Mouse (Mus musculus) G1E (cell line): ENCODE measurements around the gene Itgav. TPM values are rescaled to one million over a fixed set of nuclear protein-coding genes. Genes with fewer than 3 reads are reported as not detected.
A peak's percentile ranks its signal among the peaks of the same experiment; 100 is the strongest.

Experiments
- ATAC-seq: 2 replicates; pipeline ENCODE4 v1.8.0; 2016; ENCODE audit warnings: mild to moderate bottlenecking; ENCODE audit not compliant: insufficient number of reproducible peaks, poor library complexity, low FRiP score, severe bottlenecking; ENCODE audit errors: extremely low read depth
- DNase-seq: peaks from one replicate; pipeline ENCODE4 v3.0.0; 2012; ENCODE audit warnings: low spot score
- H3K27me3 ChIP-seq: 2 replicates; pipeline ENCODE4 v1.6.1; 2012; ENCODE audit warnings: mild to moderate bottlenecking, low read length, inconsistent platforms; ENCODE audit not compliant: insufficient read depth
- H3K36me3 ChIP-seq: replicated peaks from 2 replicates; pipeline ENCODE3; 2012; ENCODE audit warnings: mild to moderate bottlenecking, inconsistent platforms
- H3K4me1 ChIP-seq: 2 replicates; pipeline ENCODE4 v1.6.1; 2012; ENCODE audit warnings: low read depth, low read length, inconsistent platforms, mixed read lengths; ENCODE audit not compliant: insufficient read depth
- H3K4me3 ChIP-seq: 2 replicates; pipeline ENCODE4 v1.5.1; 2012; ENCODE audit warnings: low read depth, mild to moderate bottlenecking, inconsistent platforms, low read length, moderate library complexity, mixed read lengths
- H3K9me3 ChIP-seq: replicated peaks from 2 replicates; pipeline ENCODE4 v1.6.1; 2012; ENCODE audit warnings: inconsistent platforms
- CTCF ChIP-seq: IDR thresholded peaks from 2 replicates; pipeline ENCODE4 v1.5.1; 2012; ENCODE audit warnings: low read depth, low read length, inconsistent platforms, mixed read lengths
- GATA1 ChIP-seq: IDR thresholded peaks from 2 replicates; pipeline ENCODE4 v1.6.1; 2012; ENCODE audit warnings: borderline replicate concordance, low read length, inconsistent platforms, mixed read lengths
- GATA2 ChIP-seq: IDR thresholded peaks from 2 replicates; pipeline ENCODE4 v1.6.1; 2012; ENCODE audit warnings: low read depth, low read length, inconsistent platforms, borderline replicate concordance
- POLR2AphosphoS5 ChIP-seq: IDR thresholded peaks from 2 replicates; pipeline ENCODE4 v1.6.1; 2012; ENCODE audit warnings: low read depth, low read length, inconsistent platforms; ENCODE audit not compliant: insufficient replicate concordance
- TAL1 ChIP-seq: conservative IDR thresholded peaks from 2 replicates; pipeline ENCODE4 v1.6.1; 2012; ENCODE audit warnings: low read depth, low read length, inconsistent platforms, mixed read lengths
- polyA plus RNA-seq: library from polyadenylated mRNA; stranded (reverse); fragments of >175 nt; gene quantifications from 2 replicates; pipeline ENCODE4 v1.2.3, GENCODE M21; 2012
- total RNA-seq, 2 experiments: library from RNA; stranded (forward) in 1 of 2; stranded (reverse) in 1 of 2; fragments of 200-1000 nt in 1 of 2; fragments of >200 nt in 1 of 2; fragmentation: Nextera tagmentation in 1 of 2; gene quantifications; 2 replicates each; pipeline ENCODE4 v1.2.3; 2014 to 2017

Itgav gene
- total and polyA plus RNA-seq, 3 experiments = 18.0 to 26.0 (median 19.8) TPM

- no peak overlapping the region for H3K4me3 ChIP-seq
- H3K36me3 ChIP-seq = peaks cover 68% of the 10 kb centered on the region
- ATAC-seq = no peak
- TF ChIP-seq GATA2 = no peak
- no peaks in the 10 kb centered on the region for H3K27me3 ChIP-seq
- H3K9me3 ChIP-seq = no peaks in the 10 kb centered on the region
- DNase-seq = no peak
- H3K4me1 ChIP-seq = no peaks in the 10 kb centered on the region
Observed at GRCm38 (mm10) chr2:83792102-83792501, 67.9 kb downstream of the Itgav start.

GRCm38 (mm10) chr2:83795766-83796165 is 71.6 kb downstream of the Itgav start:
- H3K4me1 ChIP-seq = no peaks in the 10 kb centered on the region
- TF ChIP-seq GATA1 (no peak), GATA2 (no peak), POLR2AphosphoS5 (no peak), TAL1 (no peak), CTCF (no peak)
- H3K36me3 ChIP-seq = peaks cover 79% of the 10 kb centered on the region
- H3K4me3 ChIP-seq = no peak overlapping the region
- H3K27me3 ChIP-seq = no peaks in the 10 kb centered on the region
- ATAC-seq (peak; percentile 60), DNase-seq (no peak)
- H3K9me3 ChIP-seq = no peaks in the 10 kb centered on the region

- Histone ChIP-seq H3K36me3 (peaks cover 82% of the 10 kb centered on the region), H3K4me3 (no peak overlapping the region), H3K27me3 (no peaks in the 10 kb centered on the region), H3K9me3 (no peaks in the 10 kb centered on the region), H3K4me1 (no peaks in the 10 kb centered on the region)
- ATAC-seq = no peak
- no peak for DNase-seq
- TF ChIP-seq GATA1 (no peak), CTCF (no peak), GATA2 (no peak), TAL1 (no peak), POLR2AphosphoS5 (no peak)
Observed at GRCm38 (mm10) chr2:83797902-83798497, 73.8 kb downstream of the Itgav start.

DNA sequence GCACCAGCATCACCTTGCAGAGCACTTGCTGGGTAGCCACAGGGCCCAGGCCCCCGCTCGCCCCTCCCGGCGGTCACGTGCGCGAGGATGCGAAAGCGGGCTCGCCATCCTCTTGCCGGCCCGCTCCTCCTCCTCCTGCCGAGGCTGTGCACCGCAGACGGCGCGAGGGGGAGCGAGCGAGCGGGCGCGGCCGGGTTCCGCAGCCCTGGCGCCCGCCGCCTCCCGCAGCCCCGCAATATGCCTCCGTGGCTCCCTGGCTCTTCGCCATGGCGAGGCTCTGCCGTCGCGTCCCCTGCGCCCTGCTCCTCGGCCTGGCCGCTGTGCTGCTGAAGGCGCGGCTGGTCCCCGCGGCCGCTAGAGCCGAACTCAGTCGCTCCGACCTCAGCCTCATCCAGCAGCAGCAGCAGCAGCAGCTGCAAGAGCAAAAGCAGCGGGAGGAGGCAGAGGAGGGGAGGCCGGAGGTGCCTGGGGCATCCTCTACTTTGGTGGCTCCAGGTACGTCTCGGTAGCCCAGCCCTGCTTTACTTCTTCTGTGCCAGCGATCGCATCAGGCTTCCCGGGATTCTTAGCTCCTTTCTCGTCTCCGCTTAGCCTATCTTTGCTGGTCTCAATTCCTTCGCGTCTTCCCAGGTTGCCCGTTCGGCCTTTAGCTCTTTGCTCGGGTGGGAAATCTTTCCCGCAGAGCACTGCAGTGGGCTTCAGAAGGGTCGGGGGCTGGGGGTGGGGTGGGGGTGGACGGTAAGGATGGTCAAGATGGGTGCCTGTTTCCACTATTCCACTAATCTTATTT is 88.5 kb downstream of the Itgav start, which contains the start of gene Fam171b:
Gene Fam171b (plus strand): TSS at position 154 of the 790 bp plus-strand sequence.
- no peak for DNase-seq
- Histone ChIP-seq H3K36me3 (no peaks in the 10 kb centered on the region), H3K9me3 (no peaks in the 10 kb centered on the region; the same call in 1 of the 2 replicates), H3K27me3 (peaks cover 9% of the 10 kb centered on the region; the same call in 1 of the 2 replicates), H3K4me3 (no peak within 1 kb of the TSS; the same call in 1 of the 2 replicates), H3K4me1 (peaks cover 6% of the 10 kb centered on the region; the same call in 1 of the 2 replicates)
- no peak for TF ChIP-seq CTCF
- no peak for TF ChIP-seq GATA2
- no peak for TF ChIP-seq TAL1
- TF ChIP-seq POLR2AphosphoS5 = no peak
- TF ChIP-seq GATA1 = no peak
- no peak for ATAC-seq

DNA sequence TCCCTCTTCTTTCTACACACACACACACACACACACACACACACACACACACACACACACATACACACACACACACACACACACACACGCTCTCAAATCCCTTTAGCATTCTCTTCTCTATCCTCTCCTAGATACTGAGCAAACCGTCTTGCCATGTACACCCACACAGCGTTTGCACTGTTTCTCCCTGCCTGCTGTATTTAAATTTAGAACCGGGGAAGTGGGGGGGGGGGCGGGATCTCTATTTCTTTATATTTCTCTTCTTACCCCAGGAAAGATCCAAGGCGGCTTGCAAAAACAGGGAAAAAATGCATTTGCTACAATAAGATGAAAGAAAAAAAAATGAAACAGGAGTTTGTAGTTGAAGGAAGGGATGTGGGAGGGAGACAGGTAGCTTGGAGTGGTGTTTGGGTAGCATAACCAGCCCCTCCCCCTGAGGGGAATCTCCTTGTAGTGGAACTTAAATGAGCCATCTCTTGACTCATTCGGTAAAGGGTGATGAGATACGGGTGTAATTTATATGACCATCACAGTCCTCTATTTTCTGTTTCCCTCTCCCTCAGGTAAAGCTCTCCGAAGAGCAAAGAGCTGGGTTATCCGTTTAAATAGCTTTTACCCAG is 89.2 kb downstream of the Itgav start:
- ATAC-seq = no peak
- peaks cover 9% of the 10 kb centered on the region; the same call in 1 of the 2 replicates for H3K27me3 ChIP-seq
- TF ChIP-seq TAL1 (no peak), GATA2 (no peak), CTCF (no peak), GATA1 (no peak), POLR2AphosphoS5 (no peak)
- no peak overlapping the region for H3K4me3 ChIP-seq
- no peak for DNase-seq
- H3K4me1 ChIP-seq = peaks cover 6% of the 10 kb centered on the region; the same call in 1 of the 2 replicates
- no peaks in the 10 kb centered on the region for H3K36me3 ChIP-seq
- H3K9me3 ChIP-seq = no peaks in the 10 kb centered on the region; the same call in 1 of the 2 replicates

GRCm38 (mm10) chr2:83814009-83814408 is 89.8 kb downstream of the Itgav start:
- Histone ChIP-seq H3K4me3 (no peak overlapping the region), H3K4me1 (peaks cover 6% of the 10 kb centered on the region; the same call in 1 of the 2 replicates), H3K9me3 (no peaks in the 10 kb centered on the region; the same call in 1 of the 2 replicates), H3K27me3 (peaks cover 9% of the 10 kb centered on the region; the same call in 1 of the 2 replicates), H3K36me3 (no peaks in the 10 kb centered on the region)
- TF ChIP-seq POLR2AphosphoS5 (no peak), CTCF (no peak), GATA1 (no peak), GATA2 (no peak), TAL1 (no peak)
- no peak for DNase-seq
- no peak for ATAC-seq
